Mouse (Mus musculus) midbrain, embryonic 14.5 days (tissue): ENCODE data around the gene Gli2. TPM values are rescaled to one million over a fixed set of nuclear protein-coding genes. Genes with fewer than 3 reads are reported as not detected.

ENCODE experiments used
- ATAC-seq: fragments of 200-750 bp; cut with Nextera tagmentation; 2 replicates; pipeline ENCODE4 v1.8.0; 2017; ENCODE audit warnings: moderate number of reproducible peaks, moderate library complexity; ENCODE audit not compliant: low FRiP score, low TSS enrichment
- DNase-seq: peaks from one replicate; pipeline ENCODE4 v3.0.0-alpha.2; 2015
- H3K27ac ChIP-seq: fragments of 300-500 bp; sonication (generic); replicated peaks from 2 replicates; pipeline ENCODE4 v1.5.1; 2014; ENCODE audit warnings: mild to moderate bottlenecking, low read depth, low read length, moderate library complexity
- H3K27me3 ChIP-seq: fragments of 300-500 bp; sonication (generic); 2 replicates; pipeline ENCODE4 v1.6.1; 2014; ENCODE audit warnings: low read length, control low read depth, mixed read lengths; ENCODE audit not compliant: control insufficient read depth, insufficient read depth
- H3K36me3 ChIP-seq: fragments of 300-500 bp; sonication (generic); 2 replicates; pipeline ENCODE4 v1.6.1; 2014; ENCODE audit warnings: low read length, control low read depth; ENCODE audit not compliant: control insufficient read depth, insufficient read depth
- H3K4me1 ChIP-seq: fragments of 300-500 bp; sonication (generic); 2 replicates; pipeline ENCODE4 v1.6.1; 2014; ENCODE audit warnings: mild to moderate bottlenecking, antibody characterized with exemption, low read length, control low read depth; ENCODE audit not compliant: control insufficient read depth, insufficient read depth
- H3K4me2 ChIP-seq: fragments of 300-500 bp; sonication (generic); 2 replicates; pipeline ENCODE4 v1.6.1; 2014; ENCODE audit warnings: mild to moderate bottlenecking, low read length, moderate library complexity
- H3K4me3 ChIP-seq: fragments of 300-500 bp; sonication (generic); replicated peaks from 2 replicates; pipeline ENCODE4 v1.5.1; 2014; ENCODE audit warnings: low read depth, low read length
- H3K9ac ChIP-seq: fragments of 300-500 bp; sonication (generic); replicated peaks from 2 replicates; pipeline ENCODE4 v1.6.1; 2014; ENCODE audit warnings: mild to moderate bottlenecking, low read length, moderate library complexity
- H3K9me3 ChIP-seq: fragments of 300-500 bp; sonication (generic); 2 replicates; pipeline ENCODE4 v1.6.1; 2016; ENCODE audit warnings: low read length, control low read depth, mixed read lengths; ENCODE audit not compliant: control insufficient read depth
- WGBS: fragments of 180-500 bp; shearing (Covaris S2); extraction: QIAGEN DNeasy Blood & Tissue Kit; methylation state at CpG from one replicate; pipeline ENCODE4 v1.1.7; 2014; 5-methylcytosine and 5-hydroxymethylcytosine counted together
- polyA plus RNA-seq: library from polyadenylated mRNA; unstranded; fragments of >200 nt; fragmentation: Nextera tagmentation; extraction: Ambion mirVana; gene quantifications from 2 replicates; pipeline ENCODE4 v1.2.1, GENCODE M21; 2014

Gli2 gene
- polyA plus RNA-seq, 1 experiment from 2014 or later, result 2.8 TPM

GRCm38 (mm10) chr1:118927543-118928354 lies 125.7 kb downstream of the Gli2 start:
- Histone ChIP-seq H3K36me3 (no peaks in the 10 kb centered on the region), H3K27ac (no peak overlapping the region), H3K4me1 (no peaks in the 10 kb centered on the region; the same call in 1 of the 2 replicates), H3K4me3 (no peak overlapping the region), H3K9me3 (no peaks in the 10 kb centered on the region), H3K9ac (no peak overlapping the region), H3K4me2 (no peak overlapping the region), H3K27me3 (no peaks in the 10 kb centered on the region)
- WGBS, result 70% methylated on average over 12 of the region's 12 CpGs
- no peak for ATAC-seq
- DNase-seq, result no peak

- no peak overlapping the region for H3K4me2 ChIP-seq
- no peaks in the 10 kb centered on the region for H3K36me3 ChIP-seq
- H3K4me3 ChIP-seq, result no peak overlapping the region
- no peak for ATAC-seq
- no peak overlapping the region for H3K27ac ChIP-seq
- H3K9me3 ChIP-seq, result no peaks in the 10 kb centered on the region
- DNase-seq, result no peak
- H3K27me3 ChIP-seq, result no peaks in the 10 kb centered on the region
- no peaks in the 10 kb centered on the region; the same call in 1 of the 2 replicates for H3K4me1 ChIP-seq
- no peak overlapping the region for H3K9ac ChIP-seq
- 88% methylated on average over 7 of the region's 7 CpGs for WGBS
These were observed 126.9 kb downstream of the Gli2 start for GRCm38 (mm10) chr1:118926556-118926955.

- WGBS, result 80% methylated on average over 6 of the region's 6 CpGs
- Histone ChIP-seq H3K4me2 (no peak overlapping the region), H3K27me3 (no peaks in the 10 kb centered on the region), H3K4me3 (no peak overlapping the region), H3K9me3 (no peaks in the 10 kb centered on the region), H3K4me1 (no peaks in the 10 kb centered on the region), H3K27ac (no peak overlapping the region), H3K36me3 (no peaks in the 10 kb centered on the region), H3K9ac (no peak overlapping the region)
- DNase-seq, result no peak
- no peak for ATAC-seq
These were observed 131.2 kb downstream of the Gli2 start for GRCm38 (mm10) chr1:118922189-118922588.

- Histone ChIP-seq H3K9ac (no peak overlapping the region), H3K9me3 (no peaks in the 10 kb centered on the region), H3K4me2 (no peak overlapping the region), H3K4me1 (peaks cover 5% of the 10 kb centered on the region), H3K4me3 (no peak overlapping the region), H3K27me3 (no peaks in the 10 kb centered on the region), H3K36me3 (no peaks in the 10 kb centered on the region), H3K27ac (no peak overlapping the region)
- ATAC-seq, result no peak
- 84% methylated on average over 7 of the region's 7 CpGs for WGBS
- DNase-seq, result no peak
These were observed 135.7 kb downstream of the Gli2 start for GRCm38 (mm10) chr1:118917520-118918220.

- WGBS, result 57% methylated on average over 12 of the region's 12 CpGs
- no peak overlapping the region for H3K4me3 ChIP-seq
- H3K36me3 ChIP-seq, result no peaks in the 10 kb centered on the region
- H3K9me3 ChIP-seq, result no peaks in the 10 kb centered on the region
- H3K4me2 ChIP-seq, result no peak overlapping the region
- H3K4me1 ChIP-seq, result peaks cover 7% of the 10 kb centered on the region
- no peak for DNase-seq
- no peak overlapping the region for H3K27ac ChIP-seq
- ATAC-seq, result 0 out of 2 replicates have a peak, but pooled peaks have one; percentile 21
- no peak overlapping the region for H3K9ac ChIP-seq
- no peaks in the 10 kb centered on the region for H3K27me3 ChIP-seq
These were observed 136.8 kb downstream of the Gli2 start for GRCm38 (mm10) chr1:118916477-118917075.

- Histone ChIP-seq H3K4me1 (peaks cover 20% of the 10 kb centered on the region), H3K9ac (no peak overlapping the region), H3K27me3 (no peaks in the 10 kb centered on the region), H3K4me3 (no peak overlapping the region), H3K9me3 (no peaks in the 10 kb centered on the region), H3K4me2 (peak overlapping the region; percentile 37), H3K27ac (no peak overlapping the region), H3K36me3 (no peaks in the 10 kb centered on the region)
- ATAC-seq (no peak), DNase-seq (no peak)
- WGBS, result 42% methylated on average over 17 of the region's 17 CpGs
These were observed 139.7 kb downstream of the Gli2 start for GRCm38 (mm10) chr1:118913414-118914385.

- Histone ChIP-seq H3K9ac (no peak overlapping the region), H3K27ac (no peak overlapping the region), H3K27me3 (no peaks in the 10 kb centered on the region), H3K9me3 (no peaks in the 10 kb centered on the region), H3K4me2 (peak overlapping the region; percentile 37), H3K4me1 (peaks cover 20% of the 10 kb centered on the region), H3K4me3 (no peak overlapping the region), H3K36me3 (no peaks in the 10 kb centered on the region)
- WGBS, result 13% methylated on average over 6 of the region's 6 CpGs
- peak; percentile 66 for DNase-seq
- ATAC-seq, result peak; percentile 35; the same call in 1 of the 2 replicates
These were observed 140.5 kb downstream of the Gli2 start for GRCm38 (mm10) chr1:118912929-118913328.

GRCm38 (mm10) chr1:118911427-118911727 lies 142.0 kb downstream of the Gli2 start:
- peaks cover 20% of the 10 kb centered on the region for H3K4me1 ChIP-seq

More at GRCm38 (mm10) chr1:118911427-118911727, 142.0 kb downstream of the Gli2 start:
- no peak overlapping the region; the same call in 1 of the 2 replicates for H3K27ac ChIP-seq
- H3K27me3 ChIP-seq, result no peaks in the 10 kb centered on the region
- DNase-seq (no peak), ATAC-seq (0 out of 2 replicates have a peak, but pooled peaks have one; percentile 7)
- no peak overlapping the region for H3K9ac ChIP-seq
- no peaks in the 10 kb centered on the region for H3K9me3 ChIP-seq
- no peak overlapping the region for H3K4me2 ChIP-seq
- no peak overlapping the region for H3K4me3 ChIP-seq
- H3K36me3 ChIP-seq, result no peaks in the 10 kb centered on the region
- 5% methylated on average over 3 of the region's 3 CpGs for WGBS
